Mouse (Mus musculus) midbrain, embryonic 13.5 days (tissue): ENCODE data around the gene Gm9913. TPM values are rescaled to one million over a fixed set of nuclear protein-coding genes. Genes with fewer than 3 reads are reported as not detected.

Source experiments
- ATAC-seq: fragments of 200-750 bp; cut with Nextera tagmentation; 2 replicates; pipeline ENCODE4 v1.8.0; 2017; ENCODE audit warnings: mild to moderate bottlenecking, moderate TSS enrichment, moderate library complexity
- H3K27ac ChIP-seq: fragments of 300-500 bp; sonication (generic); 2 replicates; pipeline ENCODE4 v1.5.1; 2015; ENCODE audit warnings: inconsistent platforms, mild to moderate bottlenecking, moderate library complexity
- H3K27me3 ChIP-seq: fragments of 300-500 bp; sonication (generic); 2 replicates; pipeline ENCODE4 v1.6.1; 2015; ENCODE audit warnings: mild to moderate bottlenecking, inconsistent platforms
- H3K36me3 ChIP-seq: fragments of 300-500 bp; sonication (generic); 2 replicates; pipeline ENCODE4 v1.6.1; 2015; ENCODE audit warnings: mild to moderate bottlenecking, inconsistent platforms
- H3K4me1 ChIP-seq: fragments of 300-500 bp; sonication (generic); replicated peaks from 2 replicates; pipeline ENCODE4 v1.6.1; 2015; ENCODE audit warnings: inconsistent platforms
- H3K4me2 ChIP-seq: fragments of 300-500 bp; sonication (generic); replicated peaks from 2 replicates; pipeline ENCODE4 v1.6.1; 2015; ENCODE audit warnings: moderate library complexity, mild to moderate bottlenecking, inconsistent platforms
- H3K4me3 ChIP-seq: fragments of 300-500 bp; sonication (generic); replicated peaks from 2 replicates; pipeline ENCODE4 v1.5.1; 2015; ENCODE audit warnings: mild to moderate bottlenecking, inconsistent platforms
- H3K9ac ChIP-seq: fragments of 300-500 bp; sonication (generic); replicated peaks from 2 replicates; pipeline ENCODE4 v1.6.1; 2015; ENCODE audit warnings: mild to moderate bottlenecking, inconsistent platforms
- H3K9me3 ChIP-seq: fragments of 300-500 bp; sonication (generic); 2 replicates; pipeline ENCODE4 v1.6.1; 2016; ENCODE audit warnings: mild to moderate bottlenecking, inconsistent platforms
- WGBS: fragments of 180-500 bp; shearing (Covaris S2); methylation state at CpG from one replicate; pipeline ENCODE4 v1.1.7; 2015; 5-methylcytosine and 5-hydroxymethylcytosine counted together
- polyA plus RNA-seq: library from polyadenylated mRNA; unstranded; fragments of >200 nt; fragmentation: Nextera tagmentation; extraction: Ambion mirVana; gene quantifications from 2 replicates; pipeline ENCODE4 v1.2.1, GENCODE M21; 2015

Gene Gm9913
- polyA plus RNA-seq, 1 experiment from 2014 or later, result 0.11 TPM

DNA sequence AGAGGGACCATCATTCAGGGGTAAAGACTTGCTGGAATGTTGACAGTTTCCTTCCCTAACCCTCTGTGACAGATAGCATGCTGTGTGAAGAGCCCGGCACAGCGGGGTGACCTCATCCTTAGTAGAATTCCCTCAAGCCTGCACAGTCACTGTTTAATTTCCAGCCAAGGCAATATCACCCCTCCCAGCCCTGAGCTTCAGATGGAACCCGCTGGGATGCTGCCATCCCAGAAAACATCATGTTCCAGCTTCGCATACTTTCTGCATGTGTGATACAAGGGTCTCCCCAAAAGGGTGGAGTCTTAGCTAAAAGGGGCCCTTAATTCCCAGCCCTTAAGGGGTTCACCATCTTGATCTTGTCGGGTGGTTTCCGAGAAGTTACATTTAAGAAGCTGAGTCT, 25.8 kb downstream of the Gm9913 start:
- no peak overlapping the region for H3K27ac ChIP-seq
- no peak overlapping the region for H3K9ac ChIP-seq
- H3K4me1 ChIP-seq, result no peaks in the 10 kb centered on the region
- no peaks in the 10 kb centered on the region for H3K36me3 ChIP-seq
- H3K4me3 ChIP-seq, result no peak overlapping the region
- H3K9me3 ChIP-seq, result no peaks in the 10 kb centered on the region
- 78% methylated on average over 6 of the region's 6 CpGs for WGBS
- ATAC-seq, result no peak
- H3K4me2 ChIP-seq, result no peak overlapping the region
- no peaks in the 10 kb centered on the region for H3K27me3 ChIP-seq

DNA sequence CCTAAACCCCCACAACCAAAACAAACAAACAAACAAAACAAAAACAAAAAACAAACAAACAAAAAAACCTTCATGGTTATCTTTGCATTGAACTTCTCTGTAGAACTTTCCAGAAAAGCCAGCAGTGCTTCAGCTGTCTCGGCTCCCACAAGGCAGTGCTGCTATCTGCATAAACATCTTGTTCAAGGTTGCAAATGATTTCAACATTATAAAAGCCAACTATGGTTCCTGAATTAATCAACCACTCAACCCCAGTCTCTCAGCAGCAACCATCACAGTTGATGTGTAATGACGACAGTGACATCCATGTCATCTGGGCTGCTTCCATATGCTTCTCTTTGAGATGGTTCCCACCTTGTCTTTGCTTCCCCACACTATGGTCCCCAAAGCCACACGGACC, 34.8 kb downstream of the Gm9913 start:
- H3K27me3 ChIP-seq, result no peaks in the 10 kb centered on the region
- no peak overlapping the region for H3K9ac ChIP-seq
- no peak for ATAC-seq
- H3K4me1 ChIP-seq, result no peaks in the 10 kb centered on the region
- WGBS, result 89% methylated on average over 3 of the region's 3 CpGs
- no peak overlapping the region for H3K4me2 ChIP-seq
- no peak overlapping the region for H3K4me3 ChIP-seq
- H3K27ac ChIP-seq, result no peak overlapping the region
- no peaks in the 10 kb centered on the region for H3K36me3 ChIP-seq
- H3K9me3 ChIP-seq, result no peaks in the 10 kb centered on the region

DNA sequence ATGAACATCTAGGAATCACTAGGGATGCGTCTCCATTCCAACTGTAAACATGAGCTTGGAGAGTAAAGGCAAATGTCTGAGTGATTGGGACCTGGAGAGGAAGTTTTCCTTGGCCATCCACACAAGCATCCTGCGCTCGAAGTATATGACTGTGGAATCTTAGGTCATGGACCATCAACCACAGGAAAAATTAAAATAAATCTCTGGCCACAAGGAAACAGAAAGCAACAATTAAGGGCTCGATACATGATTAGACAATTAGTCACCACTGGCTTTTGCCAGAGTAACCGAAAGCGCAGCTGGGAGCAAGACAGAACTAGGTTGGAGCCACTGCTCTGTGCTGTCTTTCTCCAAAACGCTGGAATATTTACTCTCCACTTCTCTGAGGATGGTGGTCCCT, 35.7 kb downstream of the Gm9913 start:
- no peaks in the 10 kb centered on the region for H3K9me3 ChIP-seq
- H3K9ac ChIP-seq, result no peak overlapping the region
- ATAC-seq, result no peak
- H3K27me3 ChIP-seq, result no peaks in the 10 kb centered on the region
- no peak overlapping the region for H3K4me3 ChIP-seq
- no peaks in the 10 kb centered on the region for H3K4me1 ChIP-seq
- H3K27ac ChIP-seq, result no peak overlapping the region
- WGBS, result 91% methylated on average over 7 of the region's 7 CpGs
- no peaks in the 10 kb centered on the region for H3K36me3 ChIP-seq
- H3K4me2 ChIP-seq, result no peak overlapping the region

DNA sequence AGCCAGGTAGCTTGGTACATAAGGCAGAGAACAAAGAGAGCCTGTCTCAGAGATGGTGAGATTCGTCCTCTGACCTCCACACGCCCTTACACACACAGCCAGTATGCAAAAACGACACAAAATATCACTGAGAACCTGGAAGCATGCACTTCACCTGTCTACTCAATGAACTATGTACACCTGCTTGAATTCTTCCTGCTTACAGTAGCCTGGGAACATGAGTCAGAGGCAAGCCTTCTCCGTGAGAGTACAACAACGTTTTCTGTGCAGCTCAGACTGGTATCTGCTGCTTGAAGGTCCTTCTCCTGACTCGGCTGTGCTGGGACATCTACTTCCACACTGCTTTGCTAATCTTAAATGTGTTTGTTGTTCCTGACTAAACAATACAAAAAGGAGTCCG, 36.6 kb downstream of the Gm9913 start:
- no peaks in the 10 kb centered on the region for H3K9me3 ChIP-seq
- no peak overlapping the region for H3K9ac ChIP-seq
- no peak for ATAC-seq
- H3K4me2 ChIP-seq, result no peak overlapping the region
- H3K4me3 ChIP-seq, result no peak overlapping the region
- no peaks in the 10 kb centered on the region for H3K27me3 ChIP-seq
- no peak overlapping the region for H3K27ac ChIP-seq
- H3K36me3 ChIP-seq, result no peaks in the 10 kb centered on the region
- 81% methylated on average over 7 of the region's 7 CpGs for WGBS
- no peaks in the 10 kb centered on the region for H3K4me1 ChIP-seq

DNA sequence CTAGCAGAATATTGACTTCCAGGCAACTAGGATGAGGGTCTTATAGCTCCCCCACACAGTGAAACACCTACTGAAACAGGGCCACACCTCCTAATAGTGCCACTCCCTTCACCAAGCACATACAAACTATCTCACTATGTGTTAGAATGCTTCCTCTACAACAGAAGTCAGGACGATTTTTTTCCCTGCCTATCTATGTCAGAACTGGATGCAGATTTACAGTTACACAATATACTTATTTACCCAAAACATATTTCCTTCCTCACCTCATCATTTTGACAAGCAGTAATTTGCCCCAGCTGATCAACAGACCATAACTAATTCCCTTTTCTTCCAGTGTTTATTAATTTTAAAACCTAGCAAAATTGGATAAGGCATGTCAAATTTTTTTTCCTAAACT, 38.8 kb downstream of the Gm9913 start:
- H3K27me3 ChIP-seq, result no peaks in the 10 kb centered on the region
- no peaks in the 10 kb centered on the region for H3K36me3 ChIP-seq
- no peak overlapping the region for H3K27ac ChIP-seq
- no peak overlapping the region for H3K4me3 ChIP-seq
- ATAC-seq, result no peak
- H3K4me2 ChIP-seq, result no peak overlapping the region
- no peak overlapping the region for H3K9ac ChIP-seq
- no peaks in the 10 kb centered on the region for H3K4me1 ChIP-seq
- no peaks in the 10 kb centered on the region for H3K9me3 ChIP-seq
- 74% methylated on average over 1 of the region's 1 CpGs for WGBS

DNA sequence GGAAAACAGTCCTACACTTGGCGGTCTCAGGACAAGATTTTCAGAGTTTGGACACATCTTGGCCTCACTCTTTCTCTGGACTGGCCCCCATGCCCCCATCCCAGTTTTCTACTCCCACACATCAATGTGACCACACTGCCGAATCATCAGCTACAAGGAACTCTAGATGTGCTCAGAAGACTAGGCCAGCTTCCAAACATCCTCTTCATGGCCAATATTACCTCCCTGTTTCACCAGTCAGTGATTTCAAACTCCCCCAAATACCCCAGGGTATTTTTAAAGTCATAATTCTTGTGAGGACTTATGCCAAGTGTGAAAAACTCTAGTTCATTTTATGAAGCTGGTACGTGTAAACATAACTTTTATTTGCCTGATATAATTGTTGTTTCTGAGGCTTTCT, 40.1 kb downstream of the Gm9913 start:
- Histone ChIP-seq H3K4me2 (no peak overlapping the region), H3K27ac (no peak overlapping the region), H3K36me3 (no peaks in the 10 kb centered on the region), H3K4me3 (no peak overlapping the region), H3K9ac (no peak overlapping the region), H3K4me1 (no peaks in the 10 kb centered on the region), H3K9me3 (no peaks in the 10 kb centered on the region), H3K27me3 (no peaks in the 10 kb centered on the region)
- WGBS, result 93% methylated on average over 3 of the region's 3 CpGs
- no peak for ATAC-seq

DNA sequence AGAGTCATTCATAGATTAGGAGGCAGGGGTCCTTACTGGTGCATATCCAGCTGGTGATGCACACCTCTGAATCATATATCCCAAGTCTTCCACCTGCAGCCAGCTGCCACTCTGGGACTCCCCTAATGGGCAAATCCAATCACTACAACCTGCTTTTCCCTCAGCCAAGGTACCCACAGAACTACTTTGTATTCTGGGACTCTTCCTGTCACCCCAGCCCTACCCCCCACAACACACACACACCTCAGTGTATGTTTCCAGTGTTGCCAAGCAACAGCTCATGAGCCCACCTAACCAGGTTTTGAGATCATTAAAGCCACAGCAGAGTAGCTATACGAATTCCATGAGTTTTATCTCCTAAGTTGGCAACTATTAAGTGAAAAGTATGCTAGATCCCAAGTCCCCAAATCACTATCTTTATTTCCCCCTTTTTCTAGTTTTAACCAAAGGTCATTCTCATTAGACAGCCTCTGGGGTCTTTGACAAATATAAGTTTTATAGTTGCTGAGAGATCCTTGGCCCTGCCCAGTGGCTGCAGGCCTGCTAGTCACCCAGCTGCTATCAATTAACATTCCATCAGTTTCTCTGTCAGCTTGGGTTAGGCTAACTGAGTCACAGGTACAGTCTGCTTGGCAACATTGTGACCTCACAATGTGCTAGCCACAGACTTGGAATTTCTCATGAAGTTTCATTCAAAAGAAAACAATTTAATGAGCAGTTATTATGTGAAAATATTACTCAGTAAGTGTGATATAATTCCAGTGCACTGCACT, 44.1 kb downstream of the Gm9913 start:
- WGBS, result 67% methylated on average over 1 of the region's 1 CpGs
- Histone ChIP-seq H3K27ac (no peak overlapping the region), H3K36me3 (no peaks in the 10 kb centered on the region)

DNA sequence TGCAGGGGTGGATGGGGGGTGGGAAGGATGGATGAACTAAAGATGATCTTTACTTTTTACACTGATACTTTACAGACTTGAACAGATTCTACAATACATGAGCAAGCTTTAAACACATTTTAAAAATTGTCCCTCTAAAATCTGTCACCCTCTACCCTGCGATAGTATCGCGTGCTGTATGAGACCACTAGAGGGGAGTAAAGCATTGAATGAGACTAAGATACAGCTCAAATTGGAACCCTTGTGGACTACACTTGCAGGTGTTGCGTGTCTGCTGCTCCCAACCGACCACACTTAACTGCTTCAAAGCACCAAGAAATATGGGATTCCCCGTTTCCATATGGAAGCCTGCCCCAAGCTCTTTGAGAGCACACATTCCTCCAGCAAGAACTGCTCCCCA, 50.9 kb downstream of the Gm9913 start:
- WGBS, result 82% methylated on average over 6 of the region's 6 CpGs

More for the DNA sequence above, 44.1 kb downstream of the Gm9913 start:
- Histone ChIP-seq H3K9me3 (no peaks in the 10 kb centered on the region), H3K9ac (no peak overlapping the region), H3K4me3 (no peak overlapping the region), H3K27me3 (no peaks in the 10 kb centered on the region), H3K4me1 (no peaks in the 10 kb centered on the region), H3K4me2 (no peak overlapping the region)
- no peak for ATAC-seq

More for the DNA sequence above, 50.9 kb downstream of the Gm9913 start:
- Histone ChIP-seq H3K27me3 (no peaks in the 10 kb centered on the region), H3K36me3 (no peaks in the 10 kb centered on the region), H3K9ac (no peak overlapping the region), H3K4me2 (no peak overlapping the region), H3K4me3 (no peak overlapping the region), H3K27ac (no peak overlapping the region), H3K4me1 (peaks cover 21% of the 10 kb centered on the region), H3K9me3 (no peaks in the 10 kb centered on the region)
- no peak for ATAC-seq

Other genes with a start within 250 kb of the Gm9913 start
- gene Fbn1, start 2.9 kb downstream of the Gm9913 start, polyA plus RNA-seq, result 2.0 and 2.6 TPM in 2 replicates
- gene Cep152, start 120.0 kb downstream of the Gm9913 start, polyA plus RNA-seq, result 4.0 and 4.3 TPM in 2 replicates
- gene Eid1, start 168.0 kb downstream of the Gm9913 start, polyA plus RNA-seq, result 359 and 367 TPM in 2 replicates
- 1.7 and 1.9 TPM in 2 replicates for gene Shc4, start 219.1 kb downstream of the Gm9913 start, polyA plus RNA-seq